Mouse (Mus musculus) layer of hippocampus, postnatal 36 days (tissue): ENCODE measurements at regions not wholly inside any gene's neighbourhood (a gene's known extent, or its start where the extent isn't known, plus 50 kb on each side); places are given as distances from the start of the nearest gene placed in this dataset.

Experiments used
- DNase-seq, 2 experiments: peaks; one replicate each; pipeline ENCODE4 v3.0.0; 2022

GRCm38 (mm10) chr3:120747678-120748077 lies 423.8 kb downstream of the Rwdd3 start:
- no peak for DNase-seq

GRCm38 (mm10) chr3:120733332-120733731 lies 438.2 kb downstream of the Rwdd3 start:
- DNase-seq, result no peak

GRCm38 (mm10) chr3:120732391-120732790 lies 439.1 kb downstream of the Rwdd3 start:
- DNase-seq, result no peak

- DNase-seq, result peak in 1 of 2 experiments; percentile 10
These were observed 440.2 kb downstream of the Rwdd3 start for GRCm38 (mm10) chr3:120731287-120731686.

- no peak for DNase-seq
These were observed 441.3 kb downstream of the Rwdd3 start for GRCm38 (mm10) chr3:120730225-120730624.

- DNase-seq, result peak; percentile 34 to 37
These were observed 441.8 kb downstream of the Rwdd3 start for GRCm38 (mm10) chr3:120729671-120730070.

- no peak for DNase-seq
These were observed 486.3 kb downstream of the Rwdd3 start for GRCm38 (mm10) chr3:120685227-120685626.

GRCm38 (mm10) chr3:120675906-120676305 lies 495.6 kb downstream of the Rwdd3 start:
- DNase-seq, result no peak

- no peak for DNase-seq
These were observed 502.8 kb downstream of the Rwdd3 start for GRCm38 (mm10) chr3:120668654-120669053.

- DNase-seq, result peak; percentile 9 to 18
These were observed 509.0 kb downstream of the Rwdd3 start for GRCm38 (mm10) chr3:120662521-120662920.

GRCm38 (mm10) chr3:120660776-120661175 lies 510.7 kb downstream of the Rwdd3 start:
- DNase-seq, result no peak

GRCm38 (mm10) chr3:120649047-120649868 lies 522.2 kb downstream of the Rwdd3 start:
- DNase-seq, result no peak

- peak in 1 of 2 experiments; percentile 6 for DNase-seq
These were observed 523.1 kb downstream of the Rwdd3 start for GRCm38 (mm10) chr3:120648391-120648790.

GRCm38 (mm10) chr3:120636669-120637305 lies 534.7 kb downstream of the Rwdd3 start:
- no peak for DNase-seq

- no peak for DNase-seq
These were observed 553.1 kb downstream of the Rwdd3 start for GRCm38 (mm10) chr3:120618358-120618757.

- no peak for DNase-seq
These were observed 577.3 kb downstream of the Rwdd3 start for GRCm38 (mm10) chr3:120594226-120594625.

GRCm38 (mm10) chr3:120591183-120591582 lies 580.3 kb downstream of the Rwdd3 start:
- DNase-seq, result no peak

- peak; percentile 21 to 23 for DNase-seq
These were observed 600.6 kb downstream of the Rwdd3 start for GRCm38 (mm10) chr3:120570806-120571425.

- peak in 1 of 2 experiments; percentile 4 for DNase-seq
These were observed 629.7 kb downstream of the Rwdd3 start for GRCm38 (mm10) chr3:120541556-120542476.

GRCm38 (mm10) chr3:120533901-120534300 lies 637.6 kb downstream of the Rwdd3 start:
- no peak for DNase-seq

GRCm38 (mm10) chr3:120531880-120532580 lies 639.5 kb downstream of the Rwdd3 start:
- DNase-seq, result peak; percentile 10 to 15

- no peak for DNase-seq
These were observed 659.8 kb downstream of the Rwdd3 start for GRCm38 (mm10) chr3:120511651-120512050.
